Mouse (Mus musculus): ENCODE data around the gene Pcca.

- TF ChIP-seq POLR2A (IDR thresholded peaks at IDR 0.05; ENCODE audit: borderline replicate concordance, insufficient read depth, low read length) = no peak
- TF ChIP-seq CTCF (IDR thresholded peaks at IDR 0.05; ENCODE audit: borderline replicate concordance, insufficient read depth, low read depth, low read length) = peak; percentile 25; the same call in 1 of the 2 replicates
Observed at GRCm38 (mm10) chr14:122577816-122578215, 43.7 kb downstream of the Pcca start.
